Mouse (Mus musculus) layer of hippocampus, adult 8-10 months (tissue): Measurements from ENCODE around the gene Abca1. TPM values are rescaled to one million over a fixed set of nuclear protein-coding genes. Genes with fewer than 3 reads are reported as not detected.

ENCODE experiments used
- DNase-seq, 2 experiments: peaks; one replicate each; pipeline ENCODE4 v3.0.0; 2022; ENCODE audit warnings: low spot score in 2 of 2
- total RNA-seq, 4 experiments: library from RNA; stranded (reverse); gene quantifications; 2 replicates each; pipeline ENCODE4 v1.2.4; 2022

The Abca1 gene
- total RNA-seq, 4 experiments from 2014 or later: 23.5 to 37.9 (median 28.2) TPM

- no peak for DNase-seq
Measured at GRCm38 (mm10) chr4:53121516-53122227, 38.0 kb downstream of the Abca1 start.

DNA sequence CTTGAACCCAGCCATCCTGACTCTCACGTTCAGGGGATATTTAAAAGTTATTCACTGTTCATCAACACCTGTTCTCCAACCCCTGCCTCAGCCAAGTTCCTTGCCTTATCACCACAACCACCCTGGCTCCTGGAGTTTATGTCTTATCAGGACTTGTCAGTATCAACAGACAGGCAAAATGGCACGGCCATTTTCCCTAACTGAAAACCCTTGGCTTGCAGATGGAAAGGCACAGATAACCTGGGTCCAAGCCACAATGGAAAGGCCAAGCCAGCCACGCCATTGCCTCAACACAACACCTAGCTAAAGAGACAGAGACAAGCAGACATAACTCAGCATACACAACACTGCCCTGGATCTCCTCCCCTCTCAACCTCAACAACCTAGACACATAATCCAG is 38.6 kb downstream of the Abca1 start:
- DNase-seq: no peak

GRCm38 (mm10) chr4:53120038-53120685 is 39.5 kb downstream of the Abca1 start:
- DNase-seq: no peak

DNA sequence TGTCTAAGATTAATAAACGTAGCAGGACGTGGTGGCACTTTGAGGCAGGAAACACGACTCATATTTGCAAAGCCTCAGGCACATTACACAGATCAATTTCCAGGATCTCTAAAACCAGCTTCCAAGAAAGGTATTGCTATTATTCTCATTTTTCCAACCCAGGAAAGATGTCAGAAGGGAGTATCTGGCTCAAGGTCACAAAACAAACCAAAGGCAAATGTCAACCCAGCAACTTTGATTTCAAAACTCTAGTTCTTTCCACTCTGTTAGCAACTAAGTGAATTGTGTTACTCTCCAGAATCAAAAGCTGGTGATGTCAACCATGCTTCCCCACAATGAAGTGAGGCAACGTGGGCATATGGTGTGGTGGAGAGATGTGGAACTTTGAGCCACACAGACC is 41.1 kb downstream of the Abca1 start:
- no peak for DNase-seq

GRCm38 (mm10) chr4:53117610-53118009 is 42.1 kb downstream of the Abca1 start:
- DNase-seq: no peak

GRCm38 (mm10) chr4:53117076-53117475 is 42.6 kb downstream of the Abca1 start:
- DNase-seq: no peak

DNA sequence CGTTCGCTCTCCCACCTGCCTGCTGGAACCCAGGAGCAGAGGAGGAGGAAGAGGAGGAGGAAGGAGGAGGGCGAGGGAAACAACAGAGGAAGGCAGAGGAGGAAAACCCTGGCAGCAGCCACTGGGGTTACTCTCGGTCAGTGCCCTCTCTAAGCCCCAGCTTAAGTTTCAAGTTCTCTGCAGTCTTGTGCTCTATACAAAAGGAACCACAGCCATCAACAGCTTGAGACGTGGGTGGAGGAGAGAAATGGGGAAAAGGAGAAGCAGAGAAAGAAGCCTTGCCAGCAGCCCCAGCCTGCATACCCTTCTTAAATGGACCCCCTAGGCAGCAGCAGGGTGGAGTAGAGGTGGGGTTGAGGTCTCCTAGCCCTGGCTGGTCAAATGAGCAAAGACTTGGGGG is 43.8 kb downstream of the Abca1 start:
- peak in 1 of 2 experiments; percentile 25 for DNase-seq

- DNase-seq: no peak
Measured at GRCm38 (mm10) chr4:53115410-53115809, 44.3 kb downstream of the Abca1 start.

DNA sequence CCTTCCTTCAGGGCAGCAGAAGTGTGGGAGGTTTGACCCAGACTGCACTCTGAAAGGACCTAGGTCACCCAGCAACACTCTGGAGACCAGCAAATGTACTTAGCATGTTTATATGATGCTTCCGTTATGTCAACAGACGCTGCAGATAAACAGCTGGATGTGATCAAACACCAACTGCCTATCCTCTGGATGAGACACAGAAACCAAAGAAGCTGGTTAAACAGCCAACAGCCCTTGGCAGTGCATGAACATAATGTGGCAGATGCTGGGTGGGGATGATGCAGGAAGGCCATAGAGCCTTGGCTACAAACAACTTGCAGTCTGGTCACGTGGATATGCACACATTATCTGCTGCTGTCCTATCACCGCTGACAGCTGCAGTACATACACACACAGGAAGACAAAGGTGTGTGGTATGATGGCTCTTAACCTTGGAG is 47.8 kb downstream of the Abca1 start:
- no peak for DNase-seq

DNA sequence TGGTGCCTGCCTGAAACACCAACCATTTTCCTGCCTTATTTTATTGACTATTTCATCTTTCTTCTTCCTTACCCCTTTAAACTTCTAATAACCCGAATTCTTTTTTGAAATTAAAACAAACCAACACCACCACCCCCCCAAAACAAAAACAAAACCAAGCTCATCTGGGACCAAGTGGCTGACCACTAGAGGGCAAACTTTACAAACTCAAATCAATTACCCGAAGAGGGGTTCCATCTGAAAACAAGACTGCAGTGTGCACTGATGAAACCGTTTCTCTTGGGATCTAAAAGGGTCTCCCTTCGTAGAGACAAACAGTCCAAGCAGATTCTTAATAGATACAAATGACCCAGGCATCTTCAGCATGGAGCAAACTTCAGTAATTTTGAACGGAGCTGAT is 49.3 kb downstream of the Abca1 start:
- DNase-seq: no peak

- no peak for DNase-seq
Measured at GRCm38 (mm10) chr4:53109381-53109928, 50.2 kb downstream of the Abca1 start.

- DNase-seq: no peak
Measured at GRCm38 (mm10) chr4:53108194-53108593, 51.5 kb downstream of the Abca1 start.

DNA sequence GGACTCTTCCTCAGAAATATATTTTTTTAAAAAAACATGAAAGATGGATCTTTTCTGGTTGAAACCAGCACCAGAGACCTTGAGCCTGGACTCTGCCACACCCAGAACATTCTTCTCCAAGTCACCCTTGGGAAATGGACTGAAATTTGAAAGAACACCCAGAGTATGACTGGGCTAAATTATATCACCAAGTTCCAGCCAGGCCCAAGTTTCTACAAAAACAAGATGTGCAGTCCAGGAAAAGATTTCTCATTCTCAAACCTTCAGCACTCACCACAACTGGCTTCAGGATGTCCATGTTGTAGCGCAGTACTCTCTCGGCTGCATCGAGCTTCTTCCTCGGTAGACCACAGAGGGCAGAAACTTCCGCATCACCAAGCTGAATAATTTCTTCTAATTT is 53.0 kb downstream of the Abca1 start:
- no peak for DNase-seq

DNA sequence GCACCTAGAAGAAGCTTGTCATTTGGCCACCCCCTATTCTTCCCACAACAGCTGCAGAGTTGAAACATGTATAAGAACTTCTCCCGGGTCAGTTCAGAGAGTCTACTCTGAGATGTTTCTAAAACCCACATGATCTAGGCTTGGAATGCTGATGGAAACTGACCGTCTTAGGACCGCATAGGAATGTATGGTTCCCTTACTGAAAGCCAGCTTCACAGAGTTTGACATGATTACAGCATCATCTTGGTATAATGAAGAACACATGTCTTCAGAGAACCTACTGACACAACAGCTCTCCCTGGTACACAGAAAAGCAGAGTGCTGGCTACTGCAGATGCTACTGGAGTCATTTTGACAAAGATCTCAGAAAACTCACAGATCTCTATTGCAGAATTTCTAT is 53.6 kb downstream of the Abca1 start:
- DNase-seq: no peak

GRCm38 (mm10) chr4:53104634-53105033 is 55.1 kb downstream of the Abca1 start:
- no peak for DNase-seq

DNA sequence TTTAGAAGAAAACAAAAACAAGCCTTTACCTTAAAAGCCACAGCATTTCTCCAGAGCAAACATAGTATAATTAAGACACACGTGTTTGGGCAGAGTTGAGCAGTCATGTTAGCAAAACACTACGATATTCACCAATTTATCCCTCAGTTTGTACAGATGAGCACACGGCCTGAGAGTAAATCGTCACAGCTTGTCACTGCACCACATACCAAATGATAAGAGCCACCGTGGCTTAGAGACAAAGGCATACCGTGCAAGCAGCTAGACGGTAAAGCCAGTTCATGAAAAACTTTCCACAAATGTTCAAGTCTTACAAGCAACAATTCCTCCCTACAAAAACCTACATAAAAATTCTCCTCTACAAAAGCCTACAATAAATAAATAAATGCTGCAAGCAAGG is 57.2 kb downstream of the Abca1 start:
- no peak for DNase-seq

- DNase-seq: no peak
Measured at GRCm38 (mm10) chr4:53101306-53101705, 58.4 kb downstream of the Abca1 start.

DNA sequence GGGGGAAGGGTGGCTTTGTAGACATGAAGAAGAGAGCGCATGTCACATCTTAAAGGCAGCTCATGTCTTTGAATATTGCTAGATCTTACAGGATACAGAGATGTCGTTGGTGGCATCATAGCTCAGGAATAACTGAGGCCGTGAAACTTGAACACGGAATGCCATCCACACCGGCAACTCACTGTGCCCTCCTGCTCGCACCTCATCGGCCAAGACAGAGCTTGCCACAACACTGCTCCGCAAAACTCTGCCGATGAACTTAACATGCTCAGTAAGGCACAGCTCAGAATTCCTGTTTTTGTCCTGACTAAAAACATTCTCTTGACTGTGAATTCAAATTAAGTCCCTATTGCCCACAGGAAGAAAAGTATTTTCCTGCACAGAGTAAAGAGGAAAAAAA is 59.2 kb downstream of the Abca1 start:
- no peak for DNase-seq

- no peak for DNase-seq
Measured at GRCm38 (mm10) chr4:53094850-53095249, 64.8 kb downstream of the Abca1 start.

DNA sequence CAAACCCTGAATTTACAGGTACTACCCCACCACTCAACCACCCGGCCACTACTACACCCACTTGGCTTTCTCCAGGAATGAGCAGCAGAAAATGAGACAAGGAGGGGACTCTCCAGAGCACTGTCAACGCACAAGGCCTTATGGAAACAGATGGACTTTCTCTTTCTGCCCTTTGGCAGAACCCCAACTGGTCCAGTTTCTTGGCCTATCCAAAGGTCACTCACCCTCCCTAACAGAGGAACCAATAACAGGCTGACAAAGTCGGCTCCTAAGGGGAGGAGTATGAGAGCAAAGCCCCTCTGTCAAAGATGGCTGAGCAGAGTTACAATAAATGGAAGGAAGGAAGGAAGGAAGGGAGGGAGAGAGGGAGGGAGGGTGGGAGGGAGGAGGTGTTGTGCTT is 65.4 kb downstream of the Abca1 start:
- DNase-seq: no peak

- no peak for DNase-seq
Measured at GRCm38 (mm10) chr4:53093615-53094014, 66.1 kb downstream of the Abca1 start.

DNA sequence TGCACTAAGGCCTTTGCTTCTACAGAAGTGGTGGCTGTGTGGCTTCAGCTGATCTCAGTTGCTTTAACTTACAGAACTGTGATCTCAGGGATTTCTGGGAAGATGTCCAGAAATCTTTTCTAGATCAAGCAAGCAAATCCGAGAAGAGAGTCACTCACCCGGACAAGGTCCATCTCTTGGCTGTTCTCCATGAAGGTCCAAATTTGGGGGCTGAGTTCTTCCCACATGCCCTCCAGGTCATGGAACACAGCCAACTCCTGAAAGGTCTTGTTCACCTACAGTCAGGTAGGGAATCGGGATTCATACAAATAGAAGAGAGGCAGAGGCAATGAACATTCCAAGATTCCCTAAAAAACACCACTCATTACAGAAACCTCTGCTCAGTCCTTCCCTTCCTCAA is 70.1 kb downstream of the Abca1 start:
- DNase-seq: no peak

DNA sequence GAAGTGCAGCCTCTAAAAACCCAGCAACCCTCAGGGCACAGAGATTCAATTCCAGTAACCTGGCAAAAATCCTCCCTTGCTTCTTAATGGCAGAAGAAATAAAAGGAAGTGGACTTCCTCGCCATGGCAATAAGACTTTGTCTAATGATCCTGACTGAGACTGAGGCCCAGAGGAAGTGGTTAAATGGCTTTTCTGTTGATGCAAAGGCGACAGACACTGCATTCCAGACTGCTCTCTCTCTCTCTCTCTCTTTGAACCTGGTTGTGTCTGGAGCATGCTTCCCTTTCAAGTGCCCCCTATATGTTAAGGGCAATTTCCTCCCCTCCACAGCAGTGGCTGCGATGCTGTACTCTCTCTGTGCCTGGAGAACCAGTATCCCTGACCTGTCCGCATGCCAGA is 70.7 kb downstream of the Abca1 start:
- no peak for DNase-seq
